Comparison of ENCODE assay signal across 12 mouse cellular contexts in the genomic region with DNA sequence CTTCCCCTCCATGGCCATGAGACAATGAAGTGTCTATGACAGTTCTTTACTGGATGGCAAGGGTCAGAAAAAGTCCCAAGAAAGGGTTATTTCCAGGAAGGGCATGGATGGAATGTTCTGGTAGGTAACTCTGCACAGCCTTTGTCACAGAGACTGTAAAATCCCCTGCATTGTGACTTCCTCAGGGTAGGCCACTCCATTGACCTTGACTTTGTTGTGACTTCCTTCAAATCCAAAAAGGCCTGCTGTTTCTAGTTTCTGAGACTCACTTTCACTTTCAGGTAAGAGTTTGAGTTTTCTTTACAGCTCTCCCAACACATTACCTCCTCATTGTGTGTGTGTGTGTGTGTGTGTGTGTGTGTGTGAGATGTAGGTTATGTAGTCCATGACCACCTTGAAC.
"Had no signal": no experiment of that assay in that cellular context is flagged by ENCODE, and none has a peak within 500 bp of the region (broad histone marks: within the 10 kb centered on the region; RNA-seq: fewer than 3 reads in every experiment).

No protein-coding gene starts in this region.

- H3K36me3 ChIP-seq: limb, embryonic 13.5 days; liver, embryonic 12.5 days; lung, embryonic 15.5 days; midbrain, embryonic 15.5 days had no signal

- ATAC-seq: liver, embryonic 12.5 days; midbrain, embryonic 15.5 days had no signal

- DNase-seq: kidney, adult 18-20 months; kidney, postnatal 25 days; layer of hippocampus, adult 9-11 months; layer of hippocampus, postnatal 36 days; lung, postnatal 14 days; right cerebral cortex, adult 18-20 months; right cerebral cortex, postnatal 25 days; thymus, postnatal 14 days had no signal

- H3K27me3 ChIP-seq: limb, embryonic 13.5 days; liver, embryonic 12.5 days; lung, embryonic 15.5 days; midbrain, embryonic 15.5 days had no signal
